Mouse (Mus musculus): ENCODE measurements around the gene Foxk2.
A peak's percentile ranks its signal among the peaks of the same experiment; 100 is the strongest.

Gene Foxk2

DNA sequence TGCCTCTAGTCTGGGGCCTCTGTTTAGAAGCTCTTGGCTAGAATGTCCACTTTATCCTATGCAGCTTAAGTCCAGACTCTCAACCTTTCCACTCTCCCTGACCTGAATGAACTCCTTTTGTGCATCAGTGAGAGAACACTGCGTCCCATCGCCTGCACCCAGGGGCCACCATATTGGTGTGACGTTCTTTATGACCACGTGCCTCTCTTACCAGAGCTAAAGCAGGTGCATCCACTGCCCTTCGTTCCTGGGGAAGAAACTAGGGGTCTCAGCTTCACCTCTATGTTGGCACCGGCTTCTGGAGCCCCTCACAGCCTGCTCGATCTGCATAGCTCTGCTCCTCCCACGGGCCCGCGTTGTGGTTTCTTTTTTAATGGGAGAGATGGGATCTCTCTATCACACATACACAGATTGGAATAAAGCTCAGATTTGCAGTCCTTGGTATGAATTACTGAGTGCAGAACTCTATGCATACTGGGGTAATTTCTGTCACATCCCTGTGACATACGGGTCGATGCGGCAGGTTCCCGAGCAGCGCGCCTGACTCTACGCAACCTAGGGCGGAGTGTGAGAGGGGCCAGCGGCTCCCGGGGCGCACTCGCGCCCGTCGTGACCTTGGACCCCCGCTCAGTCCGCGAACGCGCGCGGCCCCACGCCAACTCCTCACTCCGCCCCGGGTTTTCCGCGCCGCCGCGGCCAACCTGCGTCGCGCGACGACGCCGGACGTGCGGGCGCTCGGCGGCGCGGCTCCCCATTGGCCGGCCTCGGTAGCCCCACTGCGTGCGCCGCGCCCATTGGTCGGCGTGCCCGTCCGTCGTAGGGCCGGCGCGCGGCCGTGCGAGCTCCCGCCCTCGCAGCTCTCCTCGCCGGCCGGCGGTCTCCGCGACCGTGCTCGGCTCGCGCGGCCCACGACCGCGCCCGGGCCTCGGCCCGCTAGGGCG, at the start of gene Foxk2:
Gene Foxk2, plus strand, starts transcription at position 831 of the 941 bp plus-strand sequence.
- peak; percentile 97 for DNase-seq (ENCODE audit: low read depth)

DNA sequence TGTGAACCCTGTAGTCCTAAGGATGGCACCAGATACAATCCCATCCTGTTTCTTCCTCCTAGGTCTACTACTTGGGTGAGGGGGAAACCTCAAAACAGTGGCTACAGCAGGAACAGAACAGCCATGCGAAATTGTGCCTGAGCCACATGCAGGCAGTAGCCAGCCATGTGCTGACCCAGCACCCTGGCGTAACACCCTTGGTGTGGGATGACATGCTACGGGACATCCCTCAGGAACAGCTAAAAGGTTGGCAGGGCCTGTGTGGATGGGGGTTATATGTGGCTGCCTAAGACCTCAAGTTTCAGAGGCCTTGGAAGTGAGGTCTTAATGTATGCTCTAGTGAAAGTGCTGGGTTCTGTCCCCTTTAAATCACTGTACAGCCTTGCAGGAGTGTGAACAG, 43.0 kb upstream of the Foxk2 start:
- DNase-seq (ENCODE audit: low read depth), result no peak

DNA sequence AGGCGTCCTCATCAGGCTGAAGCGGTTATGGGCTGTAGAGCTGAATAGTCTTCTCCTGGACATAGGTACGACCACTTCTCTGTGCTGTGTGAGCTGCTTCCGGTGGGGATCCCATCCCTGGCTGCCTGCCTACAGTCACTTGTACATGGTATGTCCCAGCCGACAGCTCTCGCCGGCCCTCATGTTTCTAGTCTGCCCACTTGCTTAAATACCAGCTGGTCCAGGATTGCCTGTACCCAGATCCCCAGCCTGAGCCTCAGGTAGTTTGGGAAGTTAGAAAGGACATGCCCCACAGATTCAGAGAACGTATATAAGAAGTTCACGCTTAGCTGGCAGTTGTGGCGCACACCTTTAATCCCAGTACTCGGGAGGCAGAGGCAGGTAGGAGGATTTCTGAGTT, 40.0 kb upstream of the Foxk2 start:
- no peak for DNase-seq (ENCODE audit: low read depth)

DNA sequence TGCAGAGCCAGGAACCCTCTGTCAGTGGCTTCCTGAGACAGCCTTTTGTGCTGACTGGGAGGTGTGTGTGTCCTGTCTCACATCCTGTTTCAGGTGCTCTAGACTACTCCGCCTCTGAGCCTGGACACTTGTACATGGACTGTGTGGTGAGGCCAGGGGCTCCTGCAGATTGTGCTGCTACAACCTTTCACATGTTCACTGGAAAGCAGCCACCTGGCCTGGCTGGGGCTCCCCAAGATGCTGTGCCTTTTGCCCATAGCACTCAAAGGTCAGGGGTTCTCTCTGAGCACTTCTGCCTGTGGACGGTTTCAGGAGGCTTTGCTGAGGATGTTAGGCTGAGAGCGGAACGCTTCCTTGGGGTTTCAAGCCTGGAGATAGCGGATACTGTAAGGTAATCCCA, 39.0 kb upstream of the Foxk2 start:
- DNase-seq (ENCODE audit: low read depth), result no peak

DNA sequence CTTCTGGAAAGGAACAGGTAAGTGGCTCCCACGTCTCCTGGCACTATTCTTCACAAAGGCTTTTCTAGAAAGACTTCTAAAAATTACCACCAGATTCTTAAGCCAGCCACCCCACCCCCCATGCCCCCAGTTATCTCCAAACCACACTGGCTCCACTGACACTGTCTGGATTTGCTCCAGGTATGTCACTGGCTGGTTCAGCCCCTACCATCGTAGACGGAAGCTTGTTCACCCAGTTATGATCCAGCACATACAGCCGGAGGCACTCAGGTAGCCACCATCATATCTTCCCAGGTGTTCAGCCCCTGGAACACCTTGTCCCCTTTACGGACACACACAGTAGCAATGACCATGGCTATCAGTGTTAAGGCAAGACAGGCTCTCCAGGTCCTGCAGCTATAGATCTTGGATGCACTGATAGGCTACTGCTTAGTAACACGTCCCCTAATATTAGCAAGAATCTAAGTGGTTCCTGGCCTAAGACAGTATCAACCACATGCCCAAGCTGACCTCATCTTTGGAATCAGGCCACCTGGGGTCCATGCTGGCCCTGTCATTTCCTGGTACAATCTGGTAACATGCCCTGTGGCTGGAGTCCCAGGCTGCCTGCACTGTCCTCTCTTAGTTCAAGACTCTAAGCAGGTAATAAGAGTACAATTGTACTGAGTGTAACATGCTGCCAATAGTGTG, 38.3 kb upstream of the Foxk2 start:
- DNase-seq (ENCODE audit: low read depth), result no peak

DNA sequence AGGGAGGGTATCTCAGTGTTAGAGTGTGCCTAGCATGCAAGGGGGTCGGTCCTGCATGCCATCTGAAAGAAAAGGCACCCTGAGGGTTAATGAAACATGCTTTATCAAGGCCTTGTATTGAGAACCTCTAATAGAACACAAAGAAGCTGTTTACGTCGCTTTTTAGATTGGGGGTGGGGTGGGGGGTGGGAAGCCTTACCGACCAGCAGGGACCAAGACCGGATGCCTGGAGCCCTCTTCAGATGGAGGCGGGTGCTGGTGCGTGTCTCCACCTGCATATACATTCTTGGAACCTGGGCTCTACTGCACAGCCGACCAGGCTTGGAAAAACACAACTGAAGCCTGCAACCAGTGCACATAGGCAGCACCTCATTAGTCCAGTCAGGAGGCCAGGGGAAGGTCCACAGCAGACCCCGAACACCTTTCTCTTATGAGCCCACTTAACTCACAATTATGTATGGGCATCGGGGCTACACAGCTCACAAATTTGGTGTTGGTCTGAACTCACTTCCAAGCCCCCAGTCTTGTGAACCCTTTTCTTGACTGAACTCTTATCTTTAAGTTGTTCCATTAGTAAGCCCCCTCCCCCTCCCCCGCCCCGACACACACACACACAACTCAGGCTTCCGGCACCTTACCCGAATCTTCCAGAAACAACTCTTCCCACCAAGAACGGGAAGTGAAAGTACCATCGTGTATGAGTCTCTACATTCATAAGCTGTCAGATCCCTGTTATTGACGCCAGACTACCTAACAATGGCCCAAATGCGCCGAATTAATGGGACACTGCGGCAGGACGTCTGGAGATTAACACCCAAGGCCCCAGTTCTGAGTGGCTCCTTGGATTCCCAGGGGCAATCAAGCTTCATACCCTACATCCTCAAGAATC, 31.4 kb upstream of the Foxk2 start:
- DNase-seq (ENCODE audit: low read depth), result no peak

DNA sequence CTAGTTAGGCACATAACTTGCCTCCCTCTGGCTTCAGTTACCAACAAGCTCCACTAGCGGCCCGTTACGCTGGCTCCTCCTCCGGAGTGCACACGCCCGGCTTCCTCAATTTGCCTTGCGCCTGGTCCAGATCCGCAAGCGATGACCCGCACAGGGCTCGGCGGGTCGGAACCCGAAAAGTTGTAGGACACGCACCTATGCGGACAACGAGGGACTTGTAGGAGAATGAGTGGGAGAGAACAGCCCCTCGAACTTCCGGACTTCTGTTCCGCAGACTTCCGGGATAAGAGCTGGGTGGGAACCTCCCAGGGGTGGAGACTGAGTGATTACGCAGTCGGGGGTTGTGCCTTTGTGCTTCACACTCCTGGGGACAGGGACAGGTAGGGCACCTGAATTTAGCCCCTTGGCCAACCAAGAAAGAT, 30.8 kb upstream of the Foxk2 start, which contains the start of gene Cybc1:
Gene Cybc1, minus strand, starts transcription at position 305 of the 422 bp plus-strand sequence.
- peak; percentile 80 for DNase-seq (ENCODE audit: low read depth)

DNA sequence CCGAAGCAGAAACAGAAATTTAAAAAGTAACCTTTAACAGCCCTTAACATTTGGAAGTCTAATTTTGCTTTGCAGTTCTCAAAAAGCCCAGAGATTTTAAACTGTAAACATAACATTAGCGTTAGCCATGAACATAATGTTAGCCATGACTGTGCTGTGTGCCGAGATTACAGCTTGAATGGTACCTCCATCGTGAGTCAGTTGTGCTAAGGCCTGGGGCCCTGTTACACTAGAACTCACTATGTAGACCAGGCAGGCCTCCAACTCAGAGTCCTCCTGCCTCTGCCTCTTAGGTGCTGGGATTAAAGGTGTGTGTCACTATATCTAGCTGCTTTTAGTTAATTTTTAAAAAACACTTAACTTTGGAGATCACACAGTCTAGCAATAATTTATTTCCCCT, 28.6 kb upstream of the Foxk2 start:
- no peak for DNase-seq (ENCODE audit: low read depth)

DNA sequence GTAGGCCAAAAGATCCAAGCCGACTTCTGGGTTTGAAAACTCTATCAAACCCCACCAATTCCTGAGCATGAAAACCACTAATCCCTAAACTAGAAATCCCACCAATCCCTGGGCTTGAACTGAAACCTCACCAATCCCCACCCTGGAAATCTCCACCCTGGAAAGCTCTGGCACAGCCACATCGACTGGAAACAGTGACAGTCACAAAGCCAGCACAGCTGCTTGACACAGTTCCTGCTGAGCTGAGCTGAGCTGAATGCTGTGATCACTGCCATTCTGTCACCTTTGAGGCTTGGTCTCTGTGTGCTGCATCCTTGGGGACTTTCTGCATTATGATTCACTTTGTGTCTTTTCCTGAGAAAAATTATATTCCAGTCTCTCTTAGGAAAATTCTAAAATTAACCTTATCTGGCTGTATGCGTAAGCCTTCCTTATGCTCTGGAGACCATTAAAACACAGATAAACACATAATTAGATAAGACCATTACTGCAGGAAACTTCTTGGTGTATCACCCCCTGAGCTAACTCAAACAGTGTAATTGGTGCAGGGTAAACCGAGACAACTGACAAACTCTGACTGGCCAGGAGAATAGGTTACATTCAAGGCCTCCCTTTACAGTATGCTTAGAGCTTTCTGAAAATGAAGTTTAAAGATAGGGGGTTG, 28.0 kb upstream of the Foxk2 start:
- no peak for DNase-seq (ENCODE audit: low read depth)

DNA sequence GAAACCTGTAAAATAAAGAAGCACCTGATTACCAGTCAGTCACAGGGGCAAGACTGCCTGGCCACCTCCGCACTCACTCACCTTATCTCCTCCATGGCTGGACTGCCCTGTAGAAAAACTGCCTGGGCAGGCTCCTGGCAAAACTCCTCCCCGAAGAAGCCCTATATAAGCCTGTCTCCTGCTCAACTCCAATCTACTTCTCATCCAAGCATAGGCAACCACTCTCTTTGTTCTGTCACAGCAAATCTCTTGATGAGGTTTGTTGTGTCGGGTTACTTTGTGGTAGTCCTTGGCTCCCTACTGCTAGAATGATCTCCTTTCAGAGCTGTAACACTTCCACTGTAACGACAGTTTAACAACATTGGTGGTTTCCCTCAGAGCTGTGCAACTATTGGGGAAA, 27.1 kb upstream of the Foxk2 start:
- DNase-seq (ENCODE audit: low read depth), result no peak

DNA sequence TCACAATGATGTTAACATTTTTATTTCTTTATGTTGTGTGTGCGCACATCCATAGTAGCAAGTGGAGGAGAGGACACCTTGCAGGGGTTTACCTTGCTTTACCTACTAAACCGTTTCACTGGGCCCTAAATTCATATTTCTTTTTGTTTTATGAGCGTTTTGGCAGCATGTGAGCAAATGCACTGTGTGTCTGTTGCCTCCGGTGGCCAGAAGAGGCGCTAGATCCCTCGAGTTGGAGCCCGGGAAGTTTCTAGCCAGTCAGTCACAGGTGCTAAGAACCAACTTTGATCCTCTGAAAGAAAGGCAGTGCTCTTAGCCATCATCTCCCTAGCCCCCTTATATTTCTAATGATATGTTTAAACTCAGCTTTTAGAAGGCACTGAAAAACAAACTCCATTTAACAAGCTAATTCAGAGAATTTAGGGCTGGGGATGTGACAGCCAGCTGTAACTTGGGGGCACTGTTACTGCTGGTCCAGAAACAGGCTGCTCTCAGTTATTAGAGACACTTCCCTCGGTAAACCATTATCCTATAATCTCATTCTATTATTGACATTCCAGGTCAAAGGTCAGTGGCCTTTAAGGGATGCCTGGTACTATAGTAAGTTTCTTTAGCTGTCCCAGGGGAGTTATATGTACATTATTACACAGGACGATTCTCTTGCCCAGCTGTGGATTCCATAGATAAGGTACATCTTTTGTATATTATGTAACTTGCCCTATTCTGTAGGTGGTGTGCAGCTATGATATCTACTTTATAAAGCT, 24.1 kb upstream of the Foxk2 start:
- peak; percentile 68 for DNase-seq (ENCODE audit: low read depth)

DNA sequence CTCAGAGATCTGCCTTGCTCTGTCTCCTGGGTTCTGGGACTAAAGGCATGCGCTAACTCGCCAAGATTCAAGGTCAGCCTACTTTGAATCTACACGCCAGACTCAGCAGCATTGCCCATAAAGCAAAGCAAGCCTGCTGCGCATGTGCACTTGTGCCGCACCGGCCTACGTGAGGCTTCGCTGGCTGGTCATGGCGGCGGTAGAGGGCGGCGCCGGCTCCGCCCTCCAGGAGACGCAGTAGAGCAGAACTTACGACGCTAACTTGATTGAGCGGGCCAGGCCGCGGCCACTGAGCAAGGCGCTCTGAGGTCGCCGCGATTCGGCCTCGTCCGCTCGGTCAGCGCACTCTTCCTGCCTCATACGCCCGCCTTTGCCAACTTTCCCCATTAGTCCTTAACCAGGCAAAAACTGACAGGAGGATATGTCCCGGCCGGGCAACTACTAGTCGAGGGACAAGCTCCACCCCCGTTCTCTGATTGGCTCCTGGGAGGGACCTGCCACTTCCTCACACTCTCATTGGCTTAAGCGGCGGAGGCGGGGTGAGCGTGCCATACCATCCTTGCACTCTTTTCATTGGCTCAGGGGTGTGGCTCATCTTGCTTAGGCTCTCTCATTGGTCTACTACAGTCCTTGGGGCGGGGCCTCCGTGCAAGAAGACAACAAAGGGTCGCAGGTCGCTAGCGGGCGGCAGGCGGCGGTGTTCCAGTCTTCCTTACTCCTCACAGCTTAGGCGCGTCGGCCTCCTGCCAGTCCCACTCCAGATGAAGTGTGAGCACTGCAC, 23.0 kb upstream of the Foxk2 start, which contains the start of gene Narf:
Gene Narf, plus strand, starts transcription at position 690 of the 781 bp plus-strand sequence.
- peak; percentile 99 for DNase-seq (ENCODE audit: low read depth)

DNA sequence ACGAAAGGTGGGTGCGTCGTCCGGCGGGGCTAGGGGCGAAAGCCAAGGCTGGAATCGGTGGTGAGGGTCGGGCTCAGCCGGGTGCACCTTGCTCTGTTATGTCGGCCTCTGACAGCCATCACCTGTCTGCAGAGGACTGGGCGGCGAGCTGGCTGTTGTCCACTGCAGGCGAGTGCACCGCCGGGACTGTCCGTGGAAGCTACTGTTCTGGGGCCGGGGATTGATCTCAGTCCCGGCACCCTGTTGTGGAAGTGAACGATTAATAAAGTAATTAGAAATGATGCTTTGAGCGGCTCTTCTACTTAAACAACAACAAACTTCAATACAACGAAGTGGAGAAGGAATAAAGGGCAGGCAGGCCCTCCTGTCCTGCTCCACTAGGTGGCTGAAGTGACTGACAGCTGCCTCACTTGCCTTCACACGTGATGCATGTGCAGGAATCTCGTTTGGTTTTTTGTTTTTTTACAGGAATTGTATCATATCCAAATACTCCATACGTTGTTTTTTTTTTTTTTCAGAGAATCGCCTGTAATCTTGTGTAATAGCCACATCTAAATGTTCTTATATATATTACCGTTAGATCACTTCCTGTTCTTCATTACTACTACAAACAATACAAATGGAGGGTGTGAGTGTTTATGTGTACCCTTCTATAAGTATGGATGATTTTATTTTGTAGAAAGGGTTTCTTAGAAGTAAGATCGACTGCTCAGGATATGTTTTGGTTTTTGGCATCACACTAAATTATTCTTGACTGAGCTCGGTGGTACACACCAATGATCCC, 22.3 kb upstream of the Foxk2 start:
- DNase-seq (ENCODE audit: low read depth), result peak; percentile 73

DNA sequence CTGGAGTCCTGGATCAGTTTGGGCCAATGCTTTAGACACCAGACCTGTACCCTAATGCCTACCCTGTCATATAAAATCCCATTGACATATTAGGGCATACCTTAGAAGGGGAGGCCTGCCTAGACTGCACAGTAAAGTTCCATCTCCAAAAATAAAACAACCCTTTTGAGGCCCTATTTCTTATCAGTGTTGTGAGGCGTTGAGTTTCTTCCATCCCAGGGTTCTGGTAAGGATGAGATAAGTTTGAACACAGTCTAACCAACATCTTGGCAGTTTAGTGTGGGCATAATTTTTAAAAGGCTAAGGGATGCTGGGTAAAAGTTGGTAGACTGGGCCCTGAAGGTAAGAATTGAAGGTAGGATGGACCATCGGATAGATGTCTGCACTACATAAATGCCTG, 20.1 kb upstream of the Foxk2 start:
- no peak for DNase-seq (ENCODE audit: low read depth)

DNA sequence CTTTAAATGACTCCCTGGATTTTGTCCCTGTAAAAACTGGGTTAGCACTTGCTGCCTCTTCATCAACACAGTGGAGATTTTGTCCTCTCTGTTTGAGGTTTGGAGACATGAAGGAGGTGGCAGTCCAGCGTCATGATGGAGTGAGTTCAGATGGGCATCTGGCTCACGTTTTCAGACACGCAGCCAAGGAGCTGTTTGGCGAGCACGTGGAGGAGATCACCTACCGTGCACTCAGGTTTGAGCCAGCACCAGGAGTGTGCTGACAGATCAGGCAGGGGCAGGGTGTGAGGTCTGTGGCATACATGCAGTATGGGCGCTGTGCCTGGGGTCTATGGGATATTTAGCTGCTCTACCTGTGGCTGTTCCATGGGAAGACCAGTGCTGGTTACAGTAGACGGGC, 9.6 kb upstream of the Foxk2 start:
- no peak for DNase-seq (ENCODE audit: low read depth)

DNA sequence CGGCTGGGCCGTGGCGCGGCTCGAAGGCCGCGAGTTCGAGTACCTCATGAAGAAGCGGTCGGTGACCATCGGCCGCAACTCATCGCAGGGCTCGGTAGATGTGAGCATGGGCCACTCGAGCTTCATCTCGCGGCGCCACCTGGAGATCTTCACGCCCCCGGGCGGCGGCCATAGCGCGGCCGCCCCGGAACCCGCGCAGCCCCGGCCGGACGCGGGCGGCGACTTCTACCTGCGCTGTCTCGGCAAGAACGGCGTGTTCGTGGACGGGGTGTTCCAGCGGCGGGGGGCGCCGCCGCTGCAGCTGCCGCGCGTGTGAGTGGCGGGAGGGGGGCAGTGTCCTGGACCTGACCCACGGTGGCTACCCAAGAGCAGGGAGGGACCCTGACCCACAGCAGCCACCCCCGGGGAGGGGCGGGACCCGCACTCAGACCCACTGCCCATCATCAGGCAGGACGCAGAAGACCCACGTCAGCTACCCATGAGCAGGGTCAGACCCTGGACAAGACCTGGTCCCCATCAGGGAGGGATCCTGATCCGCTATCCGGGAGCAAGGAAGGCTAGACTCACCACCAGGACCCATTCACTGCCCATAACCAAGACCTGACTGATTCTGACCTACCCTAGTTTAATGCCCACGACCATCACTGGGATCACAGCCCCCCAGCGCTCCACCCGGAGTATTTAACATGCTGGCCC, 569 bp downstream of the Foxk2 start:
- peak; percentile 41 for DNase-seq (ENCODE audit: low read depth)

DNA sequence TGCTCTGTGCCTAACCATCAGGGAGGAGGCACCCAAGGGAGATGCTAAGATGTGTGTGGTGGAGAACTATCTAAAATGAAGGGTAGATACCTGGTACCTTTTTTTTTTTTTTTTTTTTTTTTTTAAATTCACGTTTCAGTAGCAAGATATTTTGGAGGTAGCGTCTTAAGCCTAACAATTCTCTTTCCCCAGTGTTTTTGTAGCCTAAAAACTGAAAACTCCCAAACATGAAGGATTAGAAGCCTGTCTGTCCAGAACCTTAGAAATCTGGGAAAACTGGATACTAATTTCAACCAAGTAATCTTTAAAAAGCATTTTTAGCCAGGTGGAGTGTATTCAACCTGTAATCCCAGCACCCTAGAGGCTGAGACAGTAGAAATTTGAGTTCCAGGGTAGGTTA, 1.3 kb downstream of the Foxk2 start:
- DNase-seq (ENCODE audit: low read depth), result no peak

DNA sequence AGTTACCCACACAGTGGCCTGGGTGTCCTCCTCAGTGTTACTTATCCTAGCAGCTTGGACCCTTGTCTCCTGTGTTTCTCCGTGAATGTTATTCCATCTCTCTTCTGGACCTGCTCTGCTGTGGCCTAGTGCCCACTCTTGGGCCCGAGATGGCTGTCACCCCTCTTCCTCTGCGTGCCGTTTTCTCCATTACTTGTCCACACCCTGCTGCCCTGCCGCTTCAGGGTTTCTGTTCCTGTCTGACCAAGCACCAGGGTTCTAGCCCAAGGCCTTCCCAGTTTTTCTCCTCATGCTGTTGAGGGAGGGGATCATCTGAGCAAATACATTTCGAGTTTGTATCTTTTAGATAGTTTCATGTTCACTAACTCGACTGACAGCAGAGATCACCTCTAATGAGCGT, 17.7 kb downstream of the Foxk2 start:
- no peak for DNase-seq (ENCODE audit: low read depth)

DNA sequence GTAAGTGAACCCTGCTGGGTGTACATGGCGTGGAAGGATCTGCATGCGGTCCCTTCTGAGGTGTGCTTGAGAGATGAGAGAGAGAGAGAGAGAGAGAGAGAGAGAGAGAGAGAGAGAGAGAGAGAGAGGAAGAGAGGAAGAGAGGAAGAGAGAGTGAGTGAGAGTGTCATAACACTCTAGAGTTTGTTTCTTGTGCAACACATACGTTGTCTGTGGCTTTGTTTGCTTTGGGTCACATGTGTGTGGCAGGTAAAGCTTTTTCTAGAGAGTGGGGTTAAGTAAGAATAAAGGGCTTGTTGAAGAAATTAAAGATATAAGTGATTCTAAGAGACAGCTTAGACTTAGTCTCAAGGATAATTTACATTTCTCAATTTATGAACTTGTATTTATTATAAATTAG, 18.2 kb downstream of the Foxk2 start:
- DNase-seq (ENCODE audit: low read depth), result no peak

All from NIH3T3 (cell line).